ENCODE assay signal across 32 mouse cellular contexts in genomic region chr11:32278458-32278957, GRCm38 (mm10). TPM values are rescaled to one million over a fixed set of nuclear protein-coding genes. Genes with fewer than 3 reads are reported as not detected.
DNase-seq lines count a peak whose midpoint lies in the region; ATAC-seq and TF ChIP-seq lines count a peak whose summit lies in the region.
"Had no signal": no experiment of that assay in that cellular context is flagged by ENCODE, and none has a peak within 500 bp of the region (broad histone marks: within the 10 kb centered on the region; RNA-seq: fewer than 3 reads in every experiment).

No protein-coding gene starts in this region.

- no peaks in the 10 kb centered on the region for H3K36me3 ChIP-seq in heart, embryonic 10.5 days
- H3K36me3 ChIP-seq in limb, embryonic 11.5 days (ENCODE audit: control insufficient read depth, insufficient read depth, low read length): no peaks in the 10 kb centered on the region
- no peaks in the 10 kb centered on the region for H3K36me3 ChIP-seq in limb, embryonic 10.5 days
- H3K36me3 ChIP-seq in liver, embryonic 14.5 days (replicated peaks; ENCODE audit: control insufficient read depth, insufficient read depth, low read depth): no peaks in the 10 kb centered on the region
- H3K36me3 ChIP-seq: embryonic facial prominence, embryonic 12.5 days; hindbrain, embryonic 10.5 days; intestine, embryonic 15.5 days; neural tube, embryonic 15.5 days; stomach, embryonic 15.5 days had no signal

- TF ChIP-seq CTCF in liver, embryonic 14.5 days (IDR thresholded peaks at IDR 0.05; ENCODE audit: low read depth): no peak
- no peak for TF ChIP-seq CTCF in gastrocnemius, adult 2 months (IDR thresholded peaks at IDR 0.05)

- 66% methylated on average over 12 of the region's 12 CpGs for WGBS in heart, embryonic 10.5 days
- 83% methylated on average over 12 of the region's 12 CpGs for WGBS in limb, embryonic 11.5 days
- WGBS in limb, embryonic 10.5 days: 82% methylated on average over 12 of the region's 12 CpGs
- 77% methylated on average over 12 of the region's 12 CpGs for WGBS in liver, embryonic 14.5 days (ENCODE audit: insufficient replicate concordance)

- no peak overlapping the region for H3K4me3 ChIP-seq in heart, embryonic 10.5 days
- H3K4me3 ChIP-seq in limb, embryonic 11.5 days (ENCODE audit: low read depth, low read length): no peak overlapping the region
- H3K4me3 ChIP-seq in limb, embryonic 10.5 days: no peak overlapping the region
- H3K4me3 ChIP-seq in liver, embryonic 14.5 days (ENCODE audit: insufficient read depth in 1 of 2, low read depth in 2 of 2, low read length in 2 of 2): no peak overlapping the region
- H3K4me3 ChIP-seq in gastrocnemius, adult 2 months: no peak overlapping the region
- H3K4me3 ChIP-seq: embryonic facial prominence, embryonic 12.5 days; hindbrain, embryonic 10.5 days; intestine, embryonic 15.5 days; layer of hippocampus, adult 2 months; left cerebral cortex, adult 2 months; neural tube, embryonic 15.5 days; stomach, embryonic 15.5 days had no signal

- 0 out of 2 replicates have a peak, but pooled peaks have one; percentile 8 for ATAC-seq in limb, embryonic 11.5 days (ENCODE audit: insufficient number of reproducible peaks, low FRiP score, low TSS enrichment, low read depth)
- no peak for ATAC-seq in liver, embryonic 14.5 days (ENCODE audit: insufficient read depth)
- ATAC-seq: activated CD4-positive, CD25-positive, alpha-beta regulatory T cell, adult 4 months; hindbrain, postnatal 0 days; intestine, embryonic 15.5 days had no signal

- peak; percentile 91 for DNase-seq in heart, embryonic 10.5 days (ENCODE audit: low spot score)
- no peak for DNase-seq in heart, postnatal 36 days
- DNase-seq in limb, embryonic 11.5 days (ENCODE audit: low spot score): no peak
- DNase-seq in limb, embryonic 10.5 days (ENCODE audit: low spot score): no peak
- DNase-seq in liver, embryonic 14.5 days (ENCODE audit: low read depth in 3 of 3, low spot score in 3 of 3): no peak
- DNase-seq in gastrocnemius, adult 2 months: no peak
- DNase-seq: adrenal gland, adult 2 months; adrenal gland, postnatal 36 days; B cell, adult 2 months; cerebellum, adult 18-20 months; cerebellum, postnatal 10 days; gastrocnemius, postnatal 14 days; kidney, adult 2 months; kidney, postnatal 36 days; lung, embryonic 14.5 days; lung, postnatal 14 days; midbrain, embryonic 14.5 days; retina, postnatal 1 day; right cerebral cortex, postnatal 14 days had no signal

- no peak for TF ChIP-seq EP300 in liver, embryonic 14.5 days (IDR thresholded peaks at IDR 0.05; ENCODE audit: low read depth)

- H3K9ac ChIP-seq in limb, embryonic 11.5 days (ENCODE audit: low read length): no peak overlapping the region
- H3K9ac ChIP-seq in liver, embryonic 14.5 days (replicated peaks): peak overlapping the region; percentile 12
- H3K9ac ChIP-seq: embryonic facial prominence, embryonic 12.5 days; intestine, embryonic 15.5 days; lung, embryonic 14.5 days; neural tube, embryonic 15.5 days; stomach, embryonic 15.5 days had no signal

- no peaks in the 10 kb centered on the region for H3K9me3 ChIP-seq in heart, embryonic 10.5 days
- H3K9me3 ChIP-seq in limb, embryonic 11.5 days (ENCODE audit: control insufficient read depth, low read length): no peaks in the 10 kb centered on the region
- H3K9me3 ChIP-seq in limb, embryonic 10.5 days (replicated peaks): no peaks in the 10 kb centered on the region
- no peaks in the 10 kb centered on the region for H3K9me3 ChIP-seq in liver, embryonic 14.5 days (ENCODE audit: control insufficient read depth, low read length)
- H3K9me3 ChIP-seq: embryonic facial prominence, embryonic 12.5 days; hindbrain, embryonic 10.5 days; intestine, embryonic 15.5 days; neural tube, embryonic 15.5 days; stomach, embryonic 15.5 days had no signal

- H3K4me2 ChIP-seq in limb, embryonic 11.5 days (ENCODE audit: low read depth, severe bottlenecking): no peak overlapping the region
- no peak overlapping the region for H3K4me2 ChIP-seq in liver, embryonic 14.5 days (ENCODE audit: low read depth)
- H3K4me2 ChIP-seq: embryonic facial prominence, embryonic 12.5 days; intestine, embryonic 15.5 days; lung, embryonic 14.5 days; neural tube, embryonic 15.5 days; stomach, embryonic 15.5 days had no signal

- H3K27ac ChIP-seq in heart, embryonic 10.5 days: no peak overlapping the region
- no peak overlapping the region for H3K27ac ChIP-seq in limb, embryonic 11.5 days (replicated peaks; ENCODE audit: low read depth, low read length)
- no peak overlapping the region for H3K27ac ChIP-seq in limb, embryonic 10.5 days
- H3K27ac ChIP-seq in liver, embryonic 14.5 days: no peak overlapping the region
- no peak overlapping the region for H3K27ac ChIP-seq in gastrocnemius, adult 2 months
- H3K27ac ChIP-seq: embryonic facial prominence, embryonic 12.5 days; hindbrain, postnatal 0 days; intestine, embryonic 15.5 days; layer of hippocampus, adult 2 months; left cerebral cortex, adult 2 months; neural tube, embryonic 15.5 days; stomach, embryonic 15.5 days had no signal

- intact Hi-C loops in heart, postnatal 36 days (cut with DNase I): no loop called here
- intact Hi-C loops in gastrocnemius, adult 2 months (cut with DNase I): no loop called here

- H3K4me1 ChIP-seq in heart, embryonic 10.5 days: no peaks in the 10 kb centered on the region
- H3K4me1 ChIP-seq in limb, embryonic 11.5 days (ENCODE audit: control insufficient read depth, insufficient read depth, low read length): no peaks in the 10 kb centered on the region
- no peaks in the 10 kb centered on the region for H3K4me1 ChIP-seq in limb, embryonic 10.5 days
- H3K4me1 ChIP-seq in liver, embryonic 14.5 days (replicated peaks; ENCODE audit: control insufficient read depth in 2 of 2, insufficient read depth in 2 of 2, low read length in 1 of 2): peaks cover 44 to 48% of the 10 kb centered on the region in 2 experiments
- H3K4me1 ChIP-seq: embryonic facial prominence, embryonic 12.5 days; hindbrain, embryonic 10.5 days; intestine, embryonic 15.5 days; neural tube, embryonic 15.5 days; stomach, embryonic 15.5 days had no signal

- peaks cover 68% of the 10 kb centered on the region for H3K27me3 ChIP-seq in heart, embryonic 10.5 days (ENCODE audit: insufficient read depth, poor library complexity, severe bottlenecking)
- no peaks in the 10 kb centered on the region for H3K27me3 ChIP-seq in limb, embryonic 11.5 days (ENCODE audit: control insufficient read depth, insufficient read depth, low read length)
- H3K27me3 ChIP-seq in limb, embryonic 10.5 days (ENCODE audit: low read depth, poor library complexity, severe bottlenecking): peaks cover 40% of the 10 kb centered on the region
- peaks cover 13% of the 10 kb centered on the region for H3K27me3 ChIP-seq in liver, embryonic 14.5 days (ENCODE audit: control insufficient read depth, insufficient read depth, low read length)

RNA-seq across cellular contexts. Expression of gene Hba-x, which starts 2.3 kb away (rescaled TPM):
- 8,501 and 9,179 TPM in 2 replicates for polyA plus RNA-seq in heart, embryonic 10.5 days (2016; fragmentation: Nextera tagmentation; extraction: Ambion mirVana)
- total RNA-seq in heart, postnatal 36 days (2021): not detected
- 2,383 and 2,443 TPM in 2 replicates for polyA plus RNA-seq in limb, embryonic 11.5 days (2014; fragmentation: Nextera tagmentation; extraction: Ambion mirVana)
- polyA plus RNA-seq in limb, embryonic 10.5 days (2016; fragmentation: Nextera tagmentation; extraction: Ambion mirVana): 2,528 and 3,017 TPM in 2 replicates
- polyA plus RNA-seq in liver, embryonic 14.5 days (2012; rRNA removed): 32.1 and 38.8 TPM in 2 replicates
- polyA plus RNA-seq in liver, embryonic 14.5 days (2014; fragmentation: Nextera tagmentation; extraction: Ambion mirVana): 74.9 and 85.3 TPM in 2 replicates
- not detected for total RNA-seq in gastrocnemius, adult 2 months (2021)
- total RNA-seq: adrenal gland, adult 2 months; adrenal gland, postnatal 36 days; gastrocnemius, postnatal 14 days; granulocyte monocyte progenitor cell, adult 5-6 weeks; hindbrain, postnatal 0 days; layer of hippocampus, adult 2 months; layer of hippocampus, postnatal 14 days; left cerebral cortex, adult 2 months; left cerebral cortex, postnatal 25 days had no signal
- polyA plus RNA-seq: activated CD4-positive, CD25-positive, alpha-beta regulatory T cell, adult 4 months; adrenal gland, adult 2 months; hindbrain, postnatal 0 days; kidney, adult 2 months; small intestine, adult 2 months had no signal

RNA-seq across cellular contexts. Expression of gene Hba-a1, which starts 4.8 kb away (rescaled TPM):
- 4,954 and 6,566 TPM in 2 replicates for polyA plus RNA-seq in heart, embryonic 10.5 days (2016; fragmentation: Nextera tagmentation; extraction: Ambion mirVana)
- total RNA-seq in heart, postnatal 36 days (2021): over 10,000 TPM in 1 of 2 experiments, 1,000 to 10,000 TPM in 1; 7,538 to 10,107 TPM
- polyA plus RNA-seq in limb, embryonic 11.5 days (2014; fragmentation: Nextera tagmentation; extraction: Ambion mirVana): 2,022 and 2,164 TPM in 2 replicates
- polyA plus RNA-seq in limb, embryonic 10.5 days (2016; fragmentation: Nextera tagmentation; extraction: Ambion mirVana): 1,811 and 2,033 TPM in 2 replicates
- polyA plus RNA-seq in liver, embryonic 14.5 days (2012; rRNA removed): 26,041 and 60,430 TPM in 2 replicates
- 70,707 and 74,513 TPM in 2 replicates for polyA plus RNA-seq in liver, embryonic 14.5 days (2014; fragmentation: Nextera tagmentation; extraction: Ambion mirVana)
- total RNA-seq in gastrocnemius, adult 2 months (2021): 100 to 1,000 TPM; 219 to 309 TPM

RNA-seq across cellular contexts. Expression of gene Hbq1b, which starts 8.3 kb away (rescaled TPM):
- 13.9 and 16.8 TPM in 2 replicates for polyA plus RNA-seq in heart, embryonic 10.5 days (2016; fragmentation: Nextera tagmentation; extraction: Ambion mirVana)
- total RNA-seq in heart, postnatal 36 days (2021): 1 to 10 TPM in 1 of 2 experiments, not detected in 1; 1.4 TPM
- polyA plus RNA-seq in limb, embryonic 11.5 days (2014; fragmentation: Nextera tagmentation; extraction: Ambion mirVana): 4.0 and 4.9 TPM in 2 replicates
- 5.7 and 5.9 TPM in 2 replicates for polyA plus RNA-seq in limb, embryonic 10.5 days (2016; fragmentation: Nextera tagmentation; extraction: Ambion mirVana)
- 127 and 156 TPM in 2 replicates for polyA plus RNA-seq in liver, embryonic 14.5 days (2012; rRNA removed)
- polyA plus RNA-seq in liver, embryonic 14.5 days (2014; fragmentation: Nextera tagmentation; extraction: Ambion mirVana): 157 and 161 TPM in 2 replicates
- not detected for total RNA-seq in gastrocnemius, adult 2 months (2021)
- total RNA-seq: adrenal gland, postnatal 36 days; granulocyte monocyte progenitor cell, adult 5-6 weeks; left cerebral cortex, adult 2 months had no signal
- polyA plus RNA-seq: activated CD4-positive, CD25-positive, alpha-beta regulatory T cell, adult 4 months; midbrain, embryonic 14.5 days; small intestine, adult 2 months had no signal

RNA-seq across cellular contexts. Expression of gene Nprl3, which starts 11.0 kb away (rescaled TPM):
- 43.8 and 44.5 TPM in 2 replicates for polyA plus RNA-seq in heart, embryonic 10.5 days (2016; fragmentation: Nextera tagmentation; extraction: Ambion mirVana)
- 10 to 100 TPM; 26.1 to 28.5 TPM for total RNA-seq in heart, postnatal 36 days (2021)
- polyA plus RNA-seq in limb, embryonic 11.5 days (2014; fragmentation: Nextera tagmentation; extraction: Ambion mirVana): 30.6 and 42.0 TPM in 2 replicates
- 43.7 and 51.8 TPM in 2 replicates for polyA plus RNA-seq in limb, embryonic 10.5 days (2016; fragmentation: Nextera tagmentation; extraction: Ambion mirVana)
- 36.8 and 44.5 TPM in 2 replicates for polyA plus RNA-seq in liver, embryonic 14.5 days (2012; rRNA removed)
- polyA plus RNA-seq in liver, embryonic 14.5 days (2014; fragmentation: Nextera tagmentation; extraction: Ambion mirVana): 16.5 and 16.8 TPM in 2 replicates
- 10 to 100 TPM; 25.6 to 29.6 TPM for total RNA-seq in gastrocnemius, adult 2 months (2021)

RNA-seq across cellular contexts. Expression of gene Hba-a2, which starts 17.8 kb away (rescaled TPM):
- polyA plus RNA-seq in heart, embryonic 10.5 days (2016; fragmentation: Nextera tagmentation; extraction: Ambion mirVana): 9,075 and 12,184 TPM in 2 replicates
- 1,000 to 10,000 TPM; 7,375 to 9,600 TPM for total RNA-seq in heart, postnatal 36 days (2021)
- 3,858 and 4,243 TPM in 2 replicates for polyA plus RNA-seq in limb, embryonic 11.5 days (2014; fragmentation: Nextera tagmentation; extraction: Ambion mirVana)
- 3,476 and 3,759 TPM in 2 replicates for polyA plus RNA-seq in limb, embryonic 10.5 days (2016; fragmentation: Nextera tagmentation; extraction: Ambion mirVana)
- polyA plus RNA-seq in liver, embryonic 14.5 days (2012; rRNA removed): 214,511 and 362,158 TPM in 2 replicates
- 162,484 and 169,597 TPM in 2 replicates for polyA plus RNA-seq in liver, embryonic 14.5 days (2014; fragmentation: Nextera tagmentation; extraction: Ambion mirVana)
- total RNA-seq in gastrocnemius, adult 2 months (2021): 100 to 1,000 TPM; 153 to 208 TPM

Comparison
In these comparisons a context has a peak if more than half of its experiments do, and no peak if none do; other contexts are left out.
1. RNA of gene Hba-x, which starts 2.3 kb away (polyA plus RNA-seq): 8,501 to 9,179 TPM in heart, embryonic 10.5 days, 2,528 to 3,017 TPM in limb, embryonic 10.5 days and 2,383 to 2,443 TPM in limb, embryonic 11.5 days; 32.1 to 85.3 TPM in liver, embryonic 14.5 days; every median in the first group is over 10 times any median in the second.